Mouse (Mus musculus) liver, adult 2 months (tissue): Measurements from ENCODE around the gene Tsen2. TPM values are rescaled to one million over a fixed set of nuclear protein-coding genes. Genes with fewer than 3 reads are reported as not detected.
A peak's percentile ranks its signal among the peaks of the same experiment; 100 is the strongest.

Experiments
- DNase-seq: peaks from one replicate; pipeline ENCODE4 v3.0.0-alpha.2; 2011; ENCODE audit warnings: low read depth, low spot score; ENCODE audit errors: extremely low read depth
- H3K27ac ChIP-seq: fragments of 200-500 bp; replicated peaks from 2 replicates; pipeline ENCODE4 v1.5.1; 2012; ENCODE audit warnings: low read depth, mild to moderate bottlenecking, control low read depth, inconsistent platforms, low read length; ENCODE audit not compliant: insufficient read depth
- H3K27me3 ChIP-seq: fragments of 200-500 bp; 2 replicates; pipeline ENCODE4 v1.6.1; 2012; ENCODE audit warnings: mild to moderate bottlenecking, moderate library complexity, low read length, inconsistent platforms; ENCODE audit not compliant: control insufficient read depth, insufficient read depth
- H3K36me3 ChIP-seq: fragments of 200-500 bp; 2 replicates; pipeline ENCODE4 v1.6.1; 2012; ENCODE audit warnings: low read length, inconsistent platforms; ENCODE audit not compliant: control insufficient read depth, insufficient read depth
- H3K4me1 ChIP-seq: fragments of 200-500 bp; 2 replicates; pipeline ENCODE4 v1.6.1; 2011; ENCODE audit warnings: low read length; ENCODE audit not compliant: control insufficient read depth, insufficient read depth
- H3K4me3 ChIP-seq: fragments of 200-500 bp; 2 replicates; pipeline ENCODE4 v1.5.1; 2011; ENCODE audit warnings: low read depth, mild to moderate bottlenecking, control low read depth, low read length, moderate library complexity; ENCODE audit not compliant: insufficient read depth
- H3K79me2 ChIP-seq: fragments of 200-500 bp; 2 replicates; pipeline ENCODE4 v1.6.1; 2012; ENCODE audit warnings: inconsistent platforms, mild to moderate bottlenecking, low read length, moderate library complexity; ENCODE audit not compliant: control insufficient read depth, insufficient read depth
- H3K9ac ChIP-seq: fragments of 200-500 bp; 2 replicates; pipeline ENCODE4 v1.6.1; 2012; ENCODE audit warnings: low read depth, mild to moderate bottlenecking, control low read depth, inconsistent platforms, low read length
- CTCF ChIP-seq: fragments of 200-500 bp; IDR thresholded peaks from 2 replicates; pipeline ENCODE4 v1.5.1; 2011; ENCODE audit warnings: low read depth, low read length, control low read depth
- POLR2A ChIP-seq: fragments of 200-500 bp; IDR thresholded peaks from 2 replicates; pipeline ENCODE4 v1.6.1; 2011; ENCODE audit warnings: low read length, control low read depth; ENCODE audit not compliant: insufficient read depth; ENCODE audit errors: extremely low read depth
- WGBS: fragments of 180-500 bp; shearing (Covaris S2); methylation state at CpG from one replicate; pipeline ENCODE4 v1.1.7; 2018; 5-methylcytosine and 5-hydroxymethylcytosine counted together
- polyA plus RNA-seq: library from polyadenylated mRNA; depleted of rRNA; stranded (reverse); fragments of >200 nt; gene quantifications from 2 replicates; pipeline ENCODE4 v1.2.3, GENCODE M21; 2012
- total RNA-seq: library from RNA; depleted of rRNA; stranded (reverse); fragments of >200 nt; gene quantifications from 2 replicates; pipeline ENCODE4 v1.2.3, GENCODE M21; 2014

The Tsen2 gene
- total and polyA plus RNA-seq, 2 experiments = 2.8 to 4.1 TPM

DNA sequence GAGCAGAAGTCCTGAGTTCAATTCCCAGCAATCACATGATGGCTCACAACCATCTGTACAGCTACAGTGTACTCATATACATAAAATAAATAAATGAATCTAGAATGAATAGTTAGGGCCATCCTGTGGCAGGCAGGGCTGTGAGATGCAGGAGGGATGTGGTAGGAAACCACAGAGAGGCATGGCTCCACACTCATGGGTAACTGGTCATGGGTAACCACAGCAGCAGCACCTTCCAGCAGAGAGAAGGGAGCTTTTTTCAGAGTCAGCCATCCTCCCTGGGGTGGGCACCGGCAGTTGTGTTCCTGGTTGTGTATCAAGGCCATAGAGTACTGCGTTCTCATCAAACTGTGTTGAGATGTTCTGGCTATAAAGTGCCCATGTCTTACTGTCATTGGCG is 50.0 kb downstream of the Tsen2 start:
- Histone ChIP-seq H3K9ac (no peak overlapping the region), H3K4me3 (no peak overlapping the region), H3K27ac (no peak overlapping the region), H3K36me3 (no peaks in the 10 kb centered on the region), H3K79me2 (no peaks in the 10 kb centered on the region), H3K27me3 (no peaks in the 10 kb centered on the region), H3K4me1 (peaks cover 8% of the 10 kb centered on the region)
- 83% methylated on average over 3 of the region's 3 CpGs for WGBS
- DNase-seq = no peak
- TF ChIP-seq POLR2A (no peak), CTCF (no peak)

DNA sequence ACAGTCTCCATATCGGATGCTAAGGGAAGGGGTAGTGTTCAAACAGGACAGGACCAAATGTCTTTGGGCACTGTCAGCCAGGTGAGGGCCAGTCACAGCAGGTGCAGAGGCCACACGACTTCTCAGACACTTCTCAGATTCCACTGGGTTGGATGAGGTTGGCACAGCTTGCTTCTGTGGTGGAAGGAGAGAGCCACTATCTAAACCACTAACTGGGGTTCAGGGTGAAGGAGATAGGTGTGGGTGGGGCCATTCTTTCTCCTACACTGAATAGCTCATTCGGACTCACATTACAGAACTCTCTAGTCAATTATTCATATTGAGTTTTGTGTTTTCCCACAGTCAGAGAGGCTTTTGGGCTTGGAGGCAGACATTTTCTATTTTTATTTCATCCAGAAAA is 51.2 kb downstream of the Tsen2 start:
- Histone ChIP-seq H3K4me3 (no peak overlapping the region), H3K79me2 (no peaks in the 10 kb centered on the region), H3K9ac (no peak overlapping the region), H3K36me3 (no peaks in the 10 kb centered on the region), H3K27ac (no peak overlapping the region), H3K27me3 (no peaks in the 10 kb centered on the region), H3K4me1 (peaks cover 8% of the 10 kb centered on the region)
- WGBS = 76% methylated on average over 3 of the region's 3 CpGs
- DNase-seq = no peak
- no peak for TF ChIP-seq POLR2A
- no peak for TF ChIP-seq CTCF

DNA sequence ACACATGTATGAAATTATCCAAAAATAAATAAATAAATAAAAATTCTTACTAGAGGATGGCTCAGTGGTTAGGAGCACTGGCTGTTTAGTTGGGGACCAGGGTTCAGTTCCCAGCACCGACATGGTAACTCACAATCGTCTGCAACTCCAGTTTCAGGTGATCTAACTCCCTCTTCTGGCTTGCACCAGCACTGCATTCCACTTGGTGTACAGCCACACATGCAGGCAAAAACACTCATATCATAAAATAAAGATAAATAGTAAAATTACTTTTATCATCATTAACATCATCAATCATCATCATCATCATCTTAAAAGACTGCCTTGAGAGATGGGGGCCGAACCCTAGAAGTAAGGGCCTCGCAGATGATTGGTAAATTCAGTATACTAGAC is 56.9 kb downstream of the Tsen2 start:
- 70% methylated on average over 4 of the region's 4 CpGs for WGBS
- H3K4me1 ChIP-seq = peaks cover 3% of the 10 kb centered on the region
- peaks cover 19% of the 10 kb centered on the region for H3K79me2 ChIP-seq
- H3K4me3 ChIP-seq = no peak overlapping the region
- no peak overlapping the region for H3K27ac ChIP-seq
- H3K27me3 ChIP-seq = no peaks in the 10 kb centered on the region
- no peaks in the 10 kb centered on the region for H3K36me3 ChIP-seq
- TF ChIP-seq CTCF = no peak
- TF ChIP-seq POLR2A = no peak
- no peak overlapping the region for H3K9ac ChIP-seq
- DNase-seq = no peak

DNA sequence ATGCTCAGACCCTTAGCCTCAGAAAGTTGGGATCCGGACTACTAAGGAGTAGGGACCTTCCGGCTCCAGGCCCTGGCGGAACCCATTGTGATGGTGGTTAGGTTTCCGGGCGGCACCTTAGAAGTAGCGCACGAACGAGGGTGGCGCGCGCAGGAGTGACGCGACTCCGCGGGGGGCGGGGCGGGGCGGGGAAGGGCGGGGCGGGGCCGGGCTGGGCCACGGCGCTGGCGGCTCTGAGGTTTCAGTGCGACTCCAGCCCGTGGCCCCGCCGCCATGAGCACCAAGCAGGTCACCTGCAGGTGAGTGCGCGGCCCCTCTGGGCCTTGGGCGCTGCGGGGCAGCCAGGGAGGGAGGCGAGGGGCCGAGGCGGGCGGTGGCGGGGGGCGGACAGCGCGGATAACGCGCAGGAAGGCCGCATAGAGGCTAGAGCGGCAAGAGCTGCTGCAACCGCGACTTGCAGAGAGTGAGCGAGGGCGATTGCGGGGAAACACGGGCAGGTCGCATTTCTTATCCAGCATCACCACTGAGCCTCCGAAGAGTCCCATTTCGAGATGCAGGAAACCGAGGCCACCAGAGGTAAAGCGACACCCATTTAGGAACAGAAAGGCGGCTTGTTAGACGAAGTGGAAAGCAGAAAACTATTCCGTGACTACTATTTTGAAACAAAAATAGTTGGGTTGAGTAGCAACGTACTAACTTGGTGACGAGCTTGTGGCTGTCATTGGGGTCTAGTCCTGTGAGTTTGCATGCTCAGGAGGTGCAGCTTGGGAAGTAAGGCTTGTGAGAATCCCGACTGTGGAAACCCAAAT is 57.5 kb downstream of the Tsen2 start, which contains the start of gene Mkrn2:
TSS of gene Mkrn2 (plus strand) at position 188 of the 809 bp plus-strand sequence.
- TF ChIP-seq CTCF = no peak
- peak; percentile 88 for TF ChIP-seq POLR2A
- WGBS = 1% methylated on average over 53 of the region's 61 CpGs

DNA sequence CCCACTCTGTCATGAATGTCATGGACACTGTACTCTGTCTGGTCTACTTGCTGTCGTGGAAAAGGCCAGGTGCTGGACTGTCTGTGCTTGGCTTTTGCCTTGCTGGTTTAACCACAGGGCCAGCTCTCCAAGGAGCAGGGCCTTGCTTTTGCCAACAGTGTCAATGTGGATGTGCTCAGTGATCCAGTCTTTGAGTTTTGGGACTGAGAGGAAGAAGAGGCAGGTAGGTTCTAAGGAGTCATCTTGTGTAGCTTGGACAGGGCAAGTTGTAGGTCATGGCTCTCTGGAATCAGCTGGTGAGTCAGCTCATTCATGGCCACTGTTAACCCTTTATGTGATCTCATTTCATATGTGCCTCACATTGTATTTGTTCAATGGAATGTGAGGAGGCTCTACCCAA is 62.0 kb downstream of the Tsen2 start:
- WGBS = 93% methylated on average over 1 of the region's 1 CpGs
- DNase-seq = no peak
- no peaks in the 10 kb centered on the region for H3K27me3 ChIP-seq
- H3K9ac ChIP-seq = no peak overlapping the region
- no peak overlapping the region for H3K27ac ChIP-seq
- no peak overlapping the region for H3K4me3 ChIP-seq
- peaks cover 3% of the 10 kb centered on the region for H3K4me1 ChIP-seq
- H3K79me2 ChIP-seq = peaks cover 27% of the 10 kb centered on the region
- peaks cover 5% of the 10 kb centered on the region; the same call in 1 of the 2 replicates for H3K36me3 ChIP-seq
- no peak for TF ChIP-seq POLR2A
- no peak for TF ChIP-seq CTCF

More for the DNA sequence above, 57.5 kb downstream of the Tsen2 start, which contains the start of gene Mkrn2:
- H3K36me3 ChIP-seq = no peaks in the 10 kb centered on the region
- peaks cover 21% of the 10 kb centered on the region for H3K79me2 ChIP-seq
- H3K9ac ChIP-seq = peak within 1 kb of the TSS; percentile 97
- H3K27ac ChIP-seq = peak within 1 kb of the TSS; percentile 6; the same call in 1 of the 2 replicates
- no peaks in the 10 kb centered on the region for H3K27me3 ChIP-seq
- H3K4me1 ChIP-seq = peaks cover 3% of the 10 kb centered on the region
- peak within 1 kb of the TSS; percentile 90 for H3K4me3 ChIP-seq
- peak; percentile 57 for DNase-seq

DNA sequence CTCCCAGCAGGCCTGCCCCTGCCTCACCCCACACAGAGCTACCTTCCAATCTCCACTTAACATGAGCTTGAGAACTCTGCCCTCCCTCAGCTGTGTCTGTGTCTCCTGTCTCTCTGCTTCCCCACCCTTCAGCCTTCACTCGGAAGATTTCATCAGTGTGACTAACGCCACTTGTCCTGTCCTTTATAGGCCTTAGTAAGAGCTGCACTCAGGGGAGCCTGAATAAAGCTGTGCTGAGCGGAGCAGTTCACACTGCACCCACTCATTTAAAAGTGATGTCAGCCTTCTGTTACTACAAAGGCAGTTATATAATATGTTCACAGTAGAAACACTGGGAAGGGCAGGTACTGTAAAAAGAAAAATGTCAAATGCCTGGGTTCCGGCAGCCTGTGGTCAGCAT is 63.0 kb downstream of the Tsen2 start:
- WGBS = 94% methylated on average over 4 of the region's 4 CpGs
- Histone ChIP-seq H3K9ac (no peak overlapping the region), H3K79me2 (peaks cover 27% of the 10 kb centered on the region), H3K36me3 (peaks cover 8% of the 10 kb centered on the region), H3K27me3 (no peaks in the 10 kb centered on the region), H3K27ac (no peak overlapping the region), H3K4me1 (peaks cover 1% of the 10 kb centered on the region), H3K4me3 (no peak overlapping the region)
- TF ChIP-seq CTCF (no peak), POLR2A (no peak)
- no peak for DNase-seq
